Mouse (Mus musculus): ENCODE data around the gene Psmb8. TPM values are rescaled to one million over a fixed set of nuclear protein-coding genes. Genes with fewer than 3 reads are reported as not detected.

Psmb8 gene
- polyA plus RNA-seq, 1 experiment, result 260 TPM

- H3K27me3 ChIP-seq (ENCODE audit: control insufficient read depth, insufficient read depth, low read length), result no peaks in the 10 kb centered on the region
- peaks cover 36% of the 10 kb centered on the region for H3K4me1 ChIP-seq (ENCODE audit: control insufficient read depth, insufficient read depth, insufficient read length)
- no peak for TF ChIP-seq POLR2A (IDR thresholded peaks at IDR 0.05; ENCODE audit: low read depth, low read length)
- no peak for TF ChIP-seq CTCF (IDR thresholded peaks at IDR 0.05; ENCODE audit: extremely low read depth, insufficient read depth, insufficient read length, insufficient replicate concordance)
- no peak overlapping the region for H3K4me3 ChIP-seq (ENCODE audit: extremely low read depth, insufficient read depth, insufficient read length)
- H3K27ac ChIP-seq (ENCODE audit: insufficient read depth, low read length), result no peak overlapping the region
- H3K36me3 ChIP-seq (ENCODE audit: control insufficient read depth, insufficient read depth, low read length), result peaks cover 21% of the 10 kb centered on the region
- 66% methylated on average over 10 of the region's 10 CpGs for WGBS
- DNase-seq (ENCODE audit: low read depth in 1 of 2, low spot score in 2 of 2), result peak in 1 of 2 experiments; percentile 2
Observed at GRCm38 (mm10) chr17:34208421-34208820, 10.9 kb downstream of the Psmb8 start.

- Histone ChIP-seq H3K27me3 (ENCODE audit: control insufficient read depth, insufficient read depth, low read length) (no peaks in the 10 kb centered on the region), H3K4me3 (ENCODE audit: extremely low read depth, insufficient read depth, insufficient read length) (no peak overlapping the region), H3K4me1 (ENCODE audit: control insufficient read depth, insufficient read depth, insufficient read length) (peaks cover 29% of the 10 kb centered on the region; the same call in 1 of the 2 replicates), H3K27ac (ENCODE audit: insufficient read depth, low read length) (no peak overlapping the region), H3K36me3 (ENCODE audit: control insufficient read depth, insufficient read depth, low read length) (peaks cover 33% of the 10 kb centered on the region)
- no peak for DNase-seq (ENCODE audit: low read depth in 1 of 2, low spot score in 2 of 2)
- TF ChIP-seq POLR2A (IDR thresholded peaks at IDR 0.05; ENCODE audit: low read depth, low read length) (no peak), CTCF (IDR thresholded peaks at IDR 0.05; ENCODE audit: extremely low read depth, insufficient read depth, insufficient read length, insufficient replicate concordance) (peak; percentile 15; the same call in 1 of the 2 replicates)
- 75% methylated on average over 3 of the region's 3 CpGs for WGBS
Observed at GRCm38 (mm10) chr17:34209680-34210079, 12.2 kb downstream of the Psmb8 start.

- H3K36me3 ChIP-seq (ENCODE audit: control insufficient read depth, insufficient read depth, low read length), result peaks cover 39% of the 10 kb centered on the region
- 10% methylated on average over 3 of the region's 3 CpGs for WGBS
- H3K4me1 ChIP-seq (ENCODE audit: control insufficient read depth, insufficient read depth, insufficient read length), result peaks cover 27% of the 10 kb centered on the region; the same call in 1 of the 2 replicates
- no peaks in the 10 kb centered on the region for H3K27me3 ChIP-seq (ENCODE audit: control insufficient read depth, insufficient read depth, low read length)
- DNase-seq (ENCODE audit: low read depth in 1 of 2, low spot score in 2 of 2), result peak in 1 of 2 experiments; percentile 2
- TF ChIP-seq POLR2A (IDR thresholded peaks at IDR 0.05; ENCODE audit: low read depth, low read length) (no peak), CTCF (IDR thresholded peaks at IDR 0.05; ENCODE audit: extremely low read depth, insufficient read depth, insufficient read length, insufficient replicate concordance) (no peak)
- no peak overlapping the region for H3K4me3 ChIP-seq (ENCODE audit: extremely low read depth, insufficient read depth, insufficient read length)
- peak overlapping the region; percentile 48 for H3K27ac ChIP-seq (ENCODE audit: insufficient read depth, low read length)
Observed at GRCm38 (mm10) chr17:34210599-34210998, 13.1 kb downstream of the Psmb8 start.

- Histone ChIP-seq H3K36me3 (ENCODE audit: control insufficient read depth, insufficient read depth, low read length) (peaks cover 45% of the 10 kb centered on the region), H3K4me1 (ENCODE audit: control insufficient read depth, insufficient read depth, insufficient read length) (peaks cover 22% of the 10 kb centered on the region; the same call in 1 of the 2 replicates), H3K4me3 (ENCODE audit: extremely low read depth, insufficient read depth, insufficient read length) (no peak overlapping the region), H3K27me3 (ENCODE audit: control insufficient read depth, insufficient read depth, low read length) (no peaks in the 10 kb centered on the region), H3K27ac (ENCODE audit: insufficient read depth, low read length) (no peak overlapping the region)
- 34% methylated on average over 23 of the region's 23 CpGs for WGBS
- DNase-seq (ENCODE audit: low read depth in 1 of 2, low spot score in 2 of 2), result peak in 1 of 2 experiments; percentile 38
- no peak for TF ChIP-seq CTCF (IDR thresholded peaks at IDR 0.05; ENCODE audit: extremely low read depth, insufficient read depth, insufficient read length, insufficient replicate concordance)
- TF ChIP-seq POLR2A (IDR thresholded peaks at IDR 0.05; ENCODE audit: low read depth, low read length), result no peak
Observed at GRCm38 (mm10) chr17:34211746-34212365, 14.3 kb downstream of the Psmb8 start.

GRCm38 (mm10) chr17:34213936-34214335, 16.4 kb downstream of the Psmb8 start:
- H3K36me3 ChIP-seq (ENCODE audit: control insufficient read depth, insufficient read depth, low read length), result peaks cover 54% of the 10 kb centered on the region
- TF ChIP-seq CTCF (IDR thresholded peaks at IDR 0.05; ENCODE audit: extremely low read depth, insufficient read depth, insufficient read length, insufficient replicate concordance), result no peak
- TF ChIP-seq POLR2A (IDR thresholded peaks at IDR 0.05; ENCODE audit: low read depth, low read length), result no peak
- 96% methylated on average over 21 of the region's 21 CpGs for WGBS

GRCm38 (mm10) chr17:34215176-34215575, 17.7 kb downstream of the Psmb8 start:
- peaks cover 15% of the 10 kb centered on the region; the same call in 1 of the 2 replicates for H3K4me1 ChIP-seq (ENCODE audit: control insufficient read depth, insufficient read depth, insufficient read length)
- H3K4me3 ChIP-seq (ENCODE audit: extremely low read depth, insufficient read depth, insufficient read length), result no peak overlapping the region
- H3K36me3 ChIP-seq (ENCODE audit: control insufficient read depth, insufficient read depth, low read length), result peaks cover 46% of the 10 kb centered on the region
- no peak overlapping the region for H3K27ac ChIP-seq (ENCODE audit: insufficient read depth, low read length)
- no peaks in the 10 kb centered on the region for H3K27me3 ChIP-seq (ENCODE audit: control insufficient read depth, insufficient read depth, low read length)
- DNase-seq (ENCODE audit: low read depth in 1 of 2, low spot score in 2 of 2), result peak in 1 of 2 experiments; percentile 1
- 93% methylated on average over 12 of the region's 12 CpGs for WGBS
- TF ChIP-seq POLR2A (IDR thresholded peaks at IDR 0.05; ENCODE audit: low read depth, low read length) (no peak), CTCF (IDR thresholded peaks at IDR 0.05; ENCODE audit: extremely low read depth, insufficient read depth, insufficient read length, insufficient replicate concordance) (no peak)

More at GRCm38 (mm10) chr17:34213936-34214335, 16.4 kb downstream of the Psmb8 start:
- Histone ChIP-seq H3K4me1 (ENCODE audit: control insufficient read depth, insufficient read depth, insufficient read length) (peaks cover 15% of the 10 kb centered on the region; the same call in 1 of the 2 replicates), H3K27ac (ENCODE audit: insufficient read depth, low read length) (no peak overlapping the region), H3K27me3 (ENCODE audit: control insufficient read depth, insufficient read depth, low read length) (no peaks in the 10 kb centered on the region), H3K4me3 (ENCODE audit: extremely low read depth, insufficient read depth, insufficient read length) (no peak overlapping the region)
- DNase-seq (ENCODE audit: low read depth in 1 of 2, low spot score in 2 of 2), result peak in 1 of 2 experiments; percentile 2
